Mouse (Mus musculus) hindbrain, embryonic 15.5 days (tissue): ENCODE data around the gene Skor1. TPM values are rescaled to one million over a fixed set of nuclear protein-coding genes. Genes with fewer than 3 reads are reported as not detected.

Experiments used
- ATAC-seq: fragments of 200-750 bp; cut with Nextera tagmentation; 2 replicates; pipeline ENCODE4 v1.8.0; 2017; ENCODE audit warnings: low read depth, moderate number of reproducible peaks, moderate TSS enrichment; ENCODE audit not compliant: low FRiP score
- H3K27ac ChIP-seq: fragments of 300-500 bp; sonication (generic); replicated peaks from 2 replicates; pipeline ENCODE4 v1.5.1; 2015; ENCODE audit warnings: mild to moderate bottlenecking, inconsistent platforms
- H3K27me3 ChIP-seq: fragments of 300-500 bp; sonication (generic); 2 replicates; pipeline ENCODE4 v1.6.1; 2015; ENCODE audit warnings: control low read depth, inconsistent platforms
- H3K36me3 ChIP-seq: fragments of 300-500 bp; sonication (generic); 2 replicates; pipeline ENCODE4 v1.6.1; 2015; ENCODE audit warnings: control low read depth, inconsistent platforms
- H3K4me1 ChIP-seq: fragments of 300-500 bp; sonication (generic); replicated peaks from 2 replicates; pipeline ENCODE4 v1.6.1; 2015; ENCODE audit warnings: control low read depth, inconsistent platforms
- H3K4me2 ChIP-seq: fragments of 300-500 bp; sonication (generic); 2 replicates; pipeline ENCODE4 v1.6.1; 2015; ENCODE audit warnings: moderate library complexity, mild to moderate bottlenecking, inconsistent platforms
- H3K4me3 ChIP-seq: fragments of 300-500 bp; sonication (generic); 2 replicates; pipeline ENCODE4 v1.5.1; 2015; ENCODE audit warnings: mild to moderate bottlenecking, inconsistent platforms
- H3K9ac ChIP-seq: fragments of 300-500 bp; sonication (generic); 2 replicates; pipeline ENCODE4 v1.6.1; 2015; ENCODE audit warnings: inconsistent platforms
- H3K9me3 ChIP-seq: fragments of 300-500 bp; sonication (generic); 2 replicates; pipeline ENCODE4 v1.6.1; 2016; ENCODE audit warnings: control low read depth, inconsistent platforms
- WGBS: fragments of 180-500 bp; shearing (Covaris S2); methylation state at CpG from one replicate; pipeline ENCODE4 v1.1.7; 2015; 5-methylcytosine and 5-hydroxymethylcytosine counted together
- polyA plus RNA-seq: library from polyadenylated mRNA; unstranded; fragments of >200 nt; fragmentation: Nextera tagmentation; extraction: Ambion mirVana; gene quantifications from 2 replicates; pipeline ENCODE4 v1.2.1, GENCODE M21; 2015

Skor1 gene
- 15.0 and 20.5 TPM in 2 replicates for polyA plus RNA-seq

- peak within 1 kb of the TSS; percentile 66 for H3K4me2 ChIP-seq
- peaks cover 70% of the 10 kb centered on the region for H3K4me1 ChIP-seq
- ATAC-seq: no peak
- peak within 1 kb of the TSS; percentile 57 for H3K9ac ChIP-seq
- no peaks in the 10 kb centered on the region for H3K9me3 ChIP-seq
- WGBS: under 1% methylated on average over 70 of the region's 108 CpGs
- peak within 1 kb of the TSS; percentile 44 for H3K4me3 ChIP-seq
- H3K27ac ChIP-seq: peak within 1 kb of the TSS; percentile 72
- H3K27me3 ChIP-seq: peaks cover 85% of the 10 kb centered on the region
- no peaks in the 10 kb centered on the region for H3K36me3 ChIP-seq
Observed at GRCm38 (mm10) chr9:63148410-63149371, at the start of gene Skor1. Gene Skor1, minus strand, starts transcription at chr9:63148961.

- H3K4me1 ChIP-seq: peaks cover 27% of the 10 kb centered on the region
- ATAC-seq: no peak
- WGBS: 6% methylated on average over 8 of the region's 8 CpGs
- H3K9me3 ChIP-seq: no peaks in the 10 kb centered on the region
- no peaks in the 10 kb centered on the region for H3K27me3 ChIP-seq
- no peak overlapping the region for H3K27ac ChIP-seq
- 0 out of 2 replicates have a peak overlapping the region, but pooled peaks have one; percentile 3 for H3K4me2 ChIP-seq
- H3K4me3 ChIP-seq: no peak overlapping the region
- H3K9ac ChIP-seq: no peak overlapping the region
- H3K36me3 ChIP-seq: no peaks in the 10 kb centered on the region
Observed at GRCm38 (mm10) chr9:63197252-63197651, 48.5 kb upstream of the Skor1 start.

- Histone ChIP-seq H3K4me1 (peaks cover 27% of the 10 kb centered on the region), H3K36me3 (no peaks in the 10 kb centered on the region), H3K9me3 (no peaks in the 10 kb centered on the region), H3K4me3 (no peak overlapping the region), H3K27ac (no peak overlapping the region; the same call in 1 of the 2 replicates), H3K4me2 (no peak overlapping the region), H3K9ac (0 out of 2 replicates have a peak overlapping the region, but pooled peaks have one; percentile 10), H3K27me3 (no peaks in the 10 kb centered on the region)
- ATAC-seq: no peak
- WGBS: 62% methylated on average over 8 of the region's 8 CpGs
Observed at GRCm38 (mm10) chr9:63196114-63196682, 47.4 kb upstream of the Skor1 start.

- H3K9ac ChIP-seq: no peak overlapping the region
- H3K27ac ChIP-seq: no peak overlapping the region
- no peaks in the 10 kb centered on the region for H3K36me3 ChIP-seq
- no peak overlapping the region for H3K4me2 ChIP-seq
- ATAC-seq: no peak
- H3K9me3 ChIP-seq: no peaks in the 10 kb centered on the region
- H3K4me1 ChIP-seq: peaks cover 27% of the 10 kb centered on the region
- WGBS: 36% methylated on average over 4 of the region's 4 CpGs
- no peaks in the 10 kb centered on the region for H3K27me3 ChIP-seq
- H3K4me3 ChIP-seq: no peak overlapping the region
Observed at GRCm38 (mm10) chr9:63195523-63195922, 46.8 kb upstream of the Skor1 start.

GRCm38 (mm10) chr9:63194791-63195190, 46.0 kb upstream of the Skor1 start:
- no peaks in the 10 kb centered on the region for H3K36me3 ChIP-seq
- 71% methylated on average over 9 of the region's 9 CpGs for WGBS
- H3K4me2 ChIP-seq: no peak overlapping the region
- no peak overlapping the region for H3K27ac ChIP-seq
- no peak for ATAC-seq
- peaks cover 27% of the 10 kb centered on the region for H3K4me1 ChIP-seq
- H3K9me3 ChIP-seq: no peaks in the 10 kb centered on the region
- H3K4me3 ChIP-seq: no peak overlapping the region
- no peaks in the 10 kb centered on the region for H3K27me3 ChIP-seq
- no peak overlapping the region for H3K9ac ChIP-seq

- H3K36me3 ChIP-seq: no peaks in the 10 kb centered on the region
- no peak overlapping the region for H3K4me3 ChIP-seq
- H3K9me3 ChIP-seq: no peaks in the 10 kb centered on the region
- H3K27ac ChIP-seq: 0 out of 2 replicates have a peak overlapping the region, but pooled peaks have one; percentile 1
- peaks cover 20% of the 10 kb centered on the region for H3K4me1 ChIP-seq
- ATAC-seq: 0 out of 2 replicates have a peak, but pooled peaks have one; percentile 42
- 68% methylated on average over 4 of the region's 4 CpGs for WGBS
- no peak overlapping the region for H3K9ac ChIP-seq
- H3K4me2 ChIP-seq: no peak overlapping the region
- no peaks in the 10 kb centered on the region for H3K27me3 ChIP-seq
Observed at GRCm38 (mm10) chr9:63192809-63193208, 44.0 kb upstream of the Skor1 start.

- no peak overlapping the region for H3K27ac ChIP-seq
- no peak overlapping the region for H3K9ac ChIP-seq
- no peak overlapping the region for H3K4me3 ChIP-seq
- no peaks in the 10 kb centered on the region for H3K27me3 ChIP-seq
- peaks cover 24% of the 10 kb centered on the region for H3K4me1 ChIP-seq
- 0 out of 2 replicates have a peak, but pooled peaks have one; percentile 24 for ATAC-seq
- WGBS: 11% methylated on average over 7 of the region's 7 CpGs
- H3K36me3 ChIP-seq: no peaks in the 10 kb centered on the region
- H3K4me2 ChIP-seq: no peak overlapping the region
- H3K9me3 ChIP-seq: no peaks in the 10 kb centered on the region
Observed at GRCm38 (mm10) chr9:63187310-63187709, 38.5 kb upstream of the Skor1 start.

- ATAC-seq: no peak
- Histone ChIP-seq H3K4me1 (peaks cover 38% of the 10 kb centered on the region), H3K4me2 (no peak overlapping the region), H3K27ac (no peak overlapping the region), H3K9me3 (no peaks in the 10 kb centered on the region), H3K4me3 (no peak overlapping the region), H3K27me3 (no peaks in the 10 kb centered on the region), H3K9ac (no peak overlapping the region), H3K36me3 (no peaks in the 10 kb centered on the region)
- 68% methylated on average over 7 of the region's 7 CpGs for WGBS
Observed at GRCm38 (mm10) chr9:63185249-63185648, 36.5 kb upstream of the Skor1 start.

- no peak overlapping the region for H3K4me2 ChIP-seq
- H3K36me3 ChIP-seq: no peaks in the 10 kb centered on the region
- WGBS: 72% methylated on average over 7 of the region's 7 CpGs
- ATAC-seq: no peak
- no peak overlapping the region for H3K27ac ChIP-seq
- H3K9ac ChIP-seq: no peak overlapping the region
- no peak overlapping the region for H3K4me3 ChIP-seq
- no peaks in the 10 kb centered on the region for H3K9me3 ChIP-seq
- peaks cover 38% of the 10 kb centered on the region for H3K4me1 ChIP-seq
- no peaks in the 10 kb centered on the region for H3K27me3 ChIP-seq
Observed at GRCm38 (mm10) chr9:63183864-63184263, 35.1 kb upstream of the Skor1 start.

GRCm38 (mm10) chr9:63182306-63182960, 33.7 kb upstream of the Skor1 start:
- 23% methylated on average over 14 of the region's 14 CpGs for WGBS
- peaks cover 34% of the 10 kb centered on the region for H3K4me1 ChIP-seq
- H3K27ac ChIP-seq: peak overlapping the region; percentile 39; the same call in 1 of the 2 replicates
- no peak overlapping the region for H3K4me3 ChIP-seq
- no peak for ATAC-seq
- no peaks in the 10 kb centered on the region for H3K9me3 ChIP-seq
- H3K4me2 ChIP-seq: no peak overlapping the region
- no peaks in the 10 kb centered on the region for H3K36me3 ChIP-seq
- H3K9ac ChIP-seq: no peak overlapping the region
- H3K27me3 ChIP-seq: no peaks in the 10 kb centered on the region

GRCm38 (mm10) chr9:63181337-63182178, 32.8 kb upstream of the Skor1 start:
- 44% methylated on average over 11 of the region's 11 CpGs for WGBS
- Histone ChIP-seq H3K9ac (no peak overlapping the region), H3K4me3 (no peak overlapping the region), H3K27ac (peak overlapping the region; percentile 31), H3K36me3 (no peaks in the 10 kb centered on the region), H3K27me3 (no peaks in the 10 kb centered on the region), H3K9me3 (no peaks in the 10 kb centered on the region), H3K4me2 (no peak overlapping the region), H3K4me1 (peaks cover 26% of the 10 kb centered on the region)
- no peak for ATAC-seq
